Mouse (Mus musculus) embryonic facial prominence, embryonic 14.5 days (tissue): ENCODE data around the gene Tlk1. TPM values are rescaled to one million over a fixed set of nuclear protein-coding genes. Genes with fewer than 3 reads are reported as not detected.
A peak's percentile ranks its signal among the peaks of the same experiment; 100 is the strongest.

ENCODE experiments used
- ATAC-seq: fragments of 200-750 bp; cut with Nextera tagmentation; 2 replicates; pipeline ENCODE4 v1.8.0; 2017; ENCODE audit warnings: low read depth, moderate number of reproducible peaks, moderate TSS enrichment
- DNase-seq: peaks from one replicate; pipeline ENCODE4 v3.0.0-alpha.2; 2015; ENCODE audit warnings: low spot score
- H3K27ac ChIP-seq: fragments of 300-500 bp; sonication (generic); replicated peaks from 2 replicates; pipeline ENCODE4 v1.5.1; 2014; ENCODE audit warnings: low read depth, mild to moderate bottlenecking, low read length, moderate library complexity
- H3K27me3 ChIP-seq: fragments of 300-500 bp; sonication (generic); replicated peaks from 2 replicates; pipeline ENCODE4 v1.6.1; 2014; ENCODE audit warnings: low read length; ENCODE audit not compliant: control insufficient read depth, insufficient read depth
- H3K36me3 ChIP-seq: fragments of 300-500 bp; sonication (generic); 2 replicates; pipeline ENCODE4 v1.6.1; 2014; ENCODE audit warnings: low read length, mixed read lengths; ENCODE audit not compliant: control insufficient read depth, insufficient read depth
- H3K4me1 ChIP-seq: fragments of 300-500 bp; sonication (generic); 2 replicates; pipeline ENCODE4 v1.6.1; 2014; ENCODE audit warnings: antibody characterized with exemption, low read length; ENCODE audit not compliant: control insufficient read depth, insufficient read depth
- H3K4me2 ChIP-seq: fragments of 300-500 bp; sonication (generic); 2 replicates; pipeline ENCODE4 v1.6.1; 2014; ENCODE audit warnings: low read depth, mild to moderate bottlenecking, low read length, moderate library complexity, mixed read lengths
- H3K4me3 ChIP-seq: fragments of 300-500 bp; sonication (generic); 2 replicates; pipeline ENCODE4 v1.5.1; 2014; ENCODE audit warnings: low read depth, mild to moderate bottlenecking, low read length
- H3K9ac ChIP-seq: fragments of 300-500 bp; sonication (generic); 2 replicates; pipeline ENCODE4 v1.6.1; 2014; ENCODE audit warnings: low read depth, mild to moderate bottlenecking, low read length, moderate library complexity, mixed read lengths
- H3K9me3 ChIP-seq: fragments of 300-500 bp; sonication (generic); 2 replicates; pipeline ENCODE4 v1.6.1; 2016; ENCODE audit warnings: low read length; ENCODE audit not compliant: control insufficient read depth
- WGBS: fragments of 180-500 bp; shearing (Covaris S2); extraction: QIAGEN DNeasy Blood & Tissue Kit; methylation state at CpG from one replicate; pipeline ENCODE4 v1.1.7; 2014; 5-methylcytosine and 5-hydroxymethylcytosine counted together
- polyA plus RNA-seq: library from polyadenylated mRNA; unstranded; fragments of >200 nt; fragmentation: Nextera tagmentation; extraction: Ambion mirVana; gene quantifications from 2 replicates; pipeline ENCODE4 v1.2.1, GENCODE M21; 2014

Gene Tlk1
- 29.9 and 33.0 TPM in 2 replicates for polyA plus RNA-seq

- peak within 1 kb of the TSS; percentile 99 for H3K9ac ChIP-seq
- peaks cover 8% of the 10 kb centered on the region for H3K4me1 ChIP-seq
- no peaks in the 10 kb centered on the region for H3K36me3 ChIP-seq
- H3K9me3 ChIP-seq: no peaks in the 10 kb centered on the region
- peak; percentile 91 for ATAC-seq
- H3K4me2 ChIP-seq: peak within 1 kb of the TSS; percentile 75
- H3K27me3 ChIP-seq: no peaks in the 10 kb centered on the region
- under 1% methylated on average over 32 of the region's 118 CpGs for WGBS
- H3K4me3 ChIP-seq: peak within 1 kb of the TSS; percentile 77
- DNase-seq: peak; percentile 93
- peak within 1 kb of the TSS; percentile 100 for H3K27ac ChIP-seq
Observed at GRCm38 (mm10) chr2:70825371-70826051, at the start of gene Tlk1. Tlk1 (minus strand) TSS chr2:70825728.

GRCm38 (mm10) chr2:70875129-70875528, 49.6 kb upstream of the Tlk1 start:
- WGBS: 77% methylated on average over 4 of the region's 4 CpGs
- DNase-seq: no peak
- H3K4me3 ChIP-seq: no peak overlapping the region
- H3K4me2 ChIP-seq: no peak overlapping the region
- H3K9ac ChIP-seq: no peak overlapping the region
- H3K27ac ChIP-seq: no peak overlapping the region
- no peak for ATAC-seq
- H3K4me1 ChIP-seq: no peaks in the 10 kb centered on the region
- H3K36me3 ChIP-seq: no peaks in the 10 kb centered on the region
- no peaks in the 10 kb centered on the region for H3K27me3 ChIP-seq
- 0 out of 2 replicates have a peak, but pooled peaks cover 4% of the 10 kb centered on the region for H3K9me3 ChIP-seq

- Histone ChIP-seq H3K9ac (no peak overlapping the region), H3K27me3 (no peaks in the 10 kb centered on the region), H3K4me2 (no peak overlapping the region), H3K9me3 (no peaks in the 10 kb centered on the region), H3K4me1 (no peaks in the 10 kb centered on the region), H3K36me3 (no peaks in the 10 kb centered on the region), H3K27ac (no peak overlapping the region), H3K4me3 (no peak overlapping the region)
- DNase-seq (no peak), ATAC-seq (no peak)
- WGBS: 65% methylated on average over 5 of the region's 5 CpGs
Observed at GRCm38 (mm10) chr2:70873168-70873567, 47.6 kb upstream of the Tlk1 start.

- Histone ChIP-seq H3K27me3 (no peaks in the 10 kb centered on the region), H3K36me3 (no peaks in the 10 kb centered on the region), H3K9me3 (no peaks in the 10 kb centered on the region), H3K4me2 (no peak overlapping the region), H3K9ac (no peak overlapping the region), H3K4me3 (no peak overlapping the region), H3K27ac (no peak overlapping the region), H3K4me1 (no peaks in the 10 kb centered on the region)
- DNase-seq: no peak
- 51% methylated on average over 8 of the region's 8 CpGs for WGBS
- ATAC-seq: no peak
Observed at GRCm38 (mm10) chr2:70871466-70872022, 46.0 kb upstream of the Tlk1 start.

GRCm38 (mm10) chr2:70870819-70871218, 45.3 kb upstream of the Tlk1 start:
- ATAC-seq (no peak), DNase-seq (no peak)
- Histone ChIP-seq H3K9ac (no peak overlapping the region), H3K27ac (no peak overlapping the region), H3K27me3 (no peaks in the 10 kb centered on the region), H3K4me2 (no peak overlapping the region), H3K4me3 (no peak overlapping the region), H3K9me3 (no peaks in the 10 kb centered on the region), H3K4me1 (no peaks in the 10 kb centered on the region), H3K36me3 (no peaks in the 10 kb centered on the region)
- 65% methylated on average over 6 of the region's 6 CpGs for WGBS

GRCm38 (mm10) chr2:70869116-70869515, 43.6 kb upstream of the Tlk1 start:
- no peaks in the 10 kb centered on the region for H3K4me1 ChIP-seq
- H3K4me2 ChIP-seq: no peak overlapping the region
- 85% methylated on average over 3 of the region's 3 CpGs for WGBS
- no peaks in the 10 kb centered on the region for H3K9me3 ChIP-seq
- no peak overlapping the region for H3K9ac ChIP-seq
- no peaks in the 10 kb centered on the region for H3K27me3 ChIP-seq
- no peak for DNase-seq
- no peak overlapping the region for H3K4me3 ChIP-seq
- ATAC-seq: no peak
- no peak overlapping the region for H3K27ac ChIP-seq
- no peaks in the 10 kb centered on the region for H3K36me3 ChIP-seq

- no peak overlapping the region for H3K27ac ChIP-seq
- WGBS: 82% methylated on average over 3 of the region's 3 CpGs
- H3K4me1 ChIP-seq: no peaks in the 10 kb centered on the region
- H3K36me3 ChIP-seq: no peaks in the 10 kb centered on the region
- no peak overlapping the region for H3K4me3 ChIP-seq
- H3K27me3 ChIP-seq: no peaks in the 10 kb centered on the region
- no peak overlapping the region for H3K9ac ChIP-seq
- ATAC-seq: no peak
- no peak for DNase-seq
- no peaks in the 10 kb centered on the region for H3K9me3 ChIP-seq
- no peak overlapping the region for H3K4me2 ChIP-seq
Observed at GRCm38 (mm10) chr2:70867231-70867630, 41.7 kb upstream of the Tlk1 start.

GRCm38 (mm10) chr2:70862881-70863280, 37.4 kb upstream of the Tlk1 start:
- ATAC-seq: no peak
- no peaks in the 10 kb centered on the region for H3K4me1 ChIP-seq
- no peak overlapping the region for H3K9ac ChIP-seq
- H3K9me3 ChIP-seq: no peaks in the 10 kb centered on the region
- H3K27me3 ChIP-seq: no peaks in the 10 kb centered on the region
- H3K4me2 ChIP-seq: no peak overlapping the region
- WGBS: 76% methylated on average over 5 of the region's 5 CpGs
- H3K36me3 ChIP-seq: no peaks in the 10 kb centered on the region
- H3K27ac ChIP-seq: no peak overlapping the region
- no peak overlapping the region for H3K4me3 ChIP-seq
- DNase-seq: no peak

GRCm38 (mm10) chr2:70859740-70860139, 34.2 kb upstream of the Tlk1 start:
- H3K9me3 ChIP-seq: no peaks in the 10 kb centered on the region
- 94% methylated on average over 4 of the region's 4 CpGs for WGBS
- H3K36me3 ChIP-seq: no peaks in the 10 kb centered on the region
- H3K9ac ChIP-seq: no peak overlapping the region
- H3K27ac ChIP-seq: no peak overlapping the region
- H3K27me3 ChIP-seq: no peaks in the 10 kb centered on the region
- DNase-seq (no peak), ATAC-seq (no peak)
- H3K4me1 ChIP-seq: no peaks in the 10 kb centered on the region
- no peak overlapping the region for H3K4me3 ChIP-seq
- no peak overlapping the region for H3K4me2 ChIP-seq
